ENCODE assay signal across 15 mouse cellular contexts in genomic region chr7:99172898-99173297, GRCm38 (mm10). TPM values are rescaled to one million over a fixed set of nuclear protein-coding genes. Genes with fewer than 3 reads are reported as not detected.
DNase-seq lines count a peak whose midpoint lies in the region; ATAC-seq and TF ChIP-seq lines count a peak whose summit lies in the region.
"Had no signal": no experiment of that assay in that cellular context is flagged by ENCODE, and none has a peak within 500 bp of the region (broad histone marks: within the 10 kb centered on the region; RNA-seq: fewer than 3 reads in every experiment).

No protein-coding gene starts in this region.

- no peak for TF ChIP-seq CTCF in stomach, postnatal 0 days (IDR thresholded peaks at IDR 0.05; ENCODE audit: low read depth)

- 0 out of 2 replicates have a peak, but pooled peaks cover 3% of the 10 kb centered on the region for H3K4me1 ChIP-seq in heart, embryonic 11.5 days (ENCODE audit: control insufficient read depth, insufficient read depth, low read length)
- no peaks in the 10 kb centered on the region; the same call in 1 of the 2 replicates for H3K4me1 ChIP-seq in stomach, postnatal 0 days (replicated peaks; ENCODE audit: control insufficient read depth, insufficient read depth)

- peak; percentile 42 to 61 for DNase-seq in heart, adult 18-20 months
- DNase-seq in urinary bladder, postnatal 14 days (ENCODE audit: low spot score), result peak; percentile 59
- DNase-seq in urinary bladder, postnatal 4 days (ENCODE audit: low spot score in 2 of 2), result no peak
- peak; percentile 65 for DNase-seq in lung, postnatal 25 days (ENCODE audit: low spot score)
- peak; percentile 72 for DNase-seq in stomach, postnatal 0 days (ENCODE audit: low spot score)
- DNase-seq in layer of hippocampus, adult 11-12 months (ENCODE audit: low spot score), result no peak
- no peak for DNase-seq in right cerebral cortex, postnatal 25 days
- DNase-seq: B cell, adult 2 months; cerebellum, postnatal 25 days; thymus, postnatal 4 days had no signal

- no peak overlapping the region for H3K4me3 ChIP-seq in heart, embryonic 11.5 days (ENCODE audit: low read depth, low read length)
- H3K4me3 ChIP-seq in stomach, postnatal 0 days (ENCODE audit: low read depth, low read length), result no peak overlapping the region
- H3K4me3 ChIP-seq: heart, embryonic 13.5 days; layer of hippocampus, adult 2 months; limb, embryonic 12.5 days had no signal

- H3K36me3 ChIP-seq in heart, embryonic 11.5 days (ENCODE audit: control insufficient read depth, insufficient read depth, low read length), result no peaks in the 10 kb centered on the region
- no peaks in the 10 kb centered on the region; the same call in 1 of the 2 replicates for H3K36me3 ChIP-seq in stomach, postnatal 0 days (ENCODE audit: control insufficient read depth, insufficient read depth, low read length)
- H3K36me3 ChIP-seq: G1E; heart, embryonic 13.5 days; limb, embryonic 12.5 days had no signal

- WGBS in heart, embryonic 11.5 days (ENCODE audit: insufficient replicate concordance), result 61% methylated on average over 6 of the region's 6 CpGs
- WGBS in stomach, postnatal 0 days, result 47% methylated on average over 6 of the region's 6 CpGs

- no peak for ATAC-seq in heart, embryonic 11.5 days (replicated peaks; ENCODE audit: insufficient number of reproducible peaks, low FRiP score, low TSS enrichment)
- peak; percentile 40 for ATAC-seq in stomach, postnatal 0 days (ENCODE audit: low FRiP score, low TSS enrichment)

- TF ChIP-seq EP300 in stomach, postnatal 0 days (optimal IDR thresholded peaks at IDR 0.05), result peak; percentile 32

- H3K4me2 ChIP-seq in heart, embryonic 11.5 days, result no peak overlapping the region
- H3K4me2 ChIP-seq in stomach, postnatal 0 days (replicated peaks; ENCODE audit: low read depth), result no peak overlapping the region
- H3K4me2 ChIP-seq: heart, embryonic 13.5 days; limb, embryonic 12.5 days had no signal

- no peaks in the 10 kb centered on the region for H3K9me3 ChIP-seq in heart, embryonic 11.5 days (replicated peaks; ENCODE audit: control insufficient read depth, low read length)
- no peaks in the 10 kb centered on the region for H3K9me3 ChIP-seq in stomach, postnatal 0 days (ENCODE audit: control insufficient read depth, low read length)
- H3K9me3 ChIP-seq: G1E; heart, embryonic 13.5 days; limb, embryonic 12.5 days had no signal

- no peak overlapping the region for H3K27ac ChIP-seq in heart, embryonic 11.5 days (ENCODE audit: low read depth, low read length)
- peak overlapping the region; percentile 65 for H3K27ac ChIP-seq in stomach, postnatal 0 days (replicated peaks)
- H3K27ac ChIP-seq: heart, embryonic 13.5 days; layer of hippocampus, adult 2 months; limb, embryonic 12.5 days had no signal

- H3K27me3 ChIP-seq in heart, embryonic 11.5 days (ENCODE audit: control insufficient read depth, insufficient read depth, low read length), result no peaks in the 10 kb centered on the region
- no peaks in the 10 kb centered on the region for H3K27me3 ChIP-seq in stomach, postnatal 0 days (ENCODE audit: control insufficient read depth, insufficient read depth, low read length)
- H3K27me3 ChIP-seq: limb, embryonic 12.5 days had no signal

- H3K9ac ChIP-seq in heart, embryonic 11.5 days (ENCODE audit: low read depth, low read length), result no peak overlapping the region
- no peak overlapping the region for H3K9ac ChIP-seq in stomach, postnatal 0 days (ENCODE audit: low read length)
- H3K9ac ChIP-seq: heart, embryonic 13.5 days; limb, embryonic 12.5 days had no signal

RNA-seq across cellular contexts. Expression of gene Dgat2, which starts 9.6 kb away (rescaled TPM):
- total RNA-seq in heart, adult 18-20 months (2021), result 100 to 1,000 TPM; 343 to 377 TPM
- 8.4 and 8.7 TPM in 2 replicates for polyA plus RNA-seq in heart, embryonic 11.5 days (2014; fragmentation: Nextera tagmentation; extraction: Ambion mirVana)
- polyA plus RNA-seq in stomach, postnatal 0 days (2015; fragmentation: Nextera tagmentation; extraction: Ambion mirVana), result 307 and 320 TPM in 2 replicates

RNA-seq across cellular contexts. Expression of gene Uvrag, which starts 32.0 kb away (rescaled TPM):
- 10 to 100 TPM; 17.4 to 19.9 TPM for total RNA-seq in heart, adult 18-20 months (2021)
- polyA plus RNA-seq in heart, embryonic 11.5 days (2014; fragmentation: Nextera tagmentation; extraction: Ambion mirVana), result 14.5 and 16.7 TPM in 2 replicates
- 9.8 and 10.7 TPM in 2 replicates for polyA plus RNA-seq in stomach, postnatal 0 days (2015; fragmentation: Nextera tagmentation; extraction: Ambion mirVana)

Comparison
In these comparisons a context has a peak if more than half of its experiments do, and no peak if none do; other contexts are left out.
1. DNase-seq: peak in heart, adult 18-20 months (2 of 2), urinary bladder, postnatal 14 days (single experiment), lung, postnatal 25 days (single experiment) and stomach, postnatal 0 days (single experiment); none in urinary bladder, postnatal 4 days (0 of 2), layer of hippocampus, adult 11-12 months (single experiment) and right cerebral cortex, postnatal 25 days (single experiment).
2. RNA of gene Dgat2, which starts 9.6 kb away (polyA plus RNA-seq): 307 to 320 TPM in stomach, postnatal 0 days; 8.4 to 8.7 TPM in heart, embryonic 11.5 days; every median in the first group is over 10 times any median in the second.